Mouse (Mus musculus) lung, postnatal 14 days (tissue): ENCODE data around the gene Fam89b.
"Not testable (repeated sequence)": the region's sequence is repeated elsewhere in the genome, so short reads cannot be mapped to it uniquely, and the experiment has no call there.

ENCODE experiments used
- DNase-seq: peaks from one replicate; pipeline ENCODE4 v3.0.0; 2021

The Fam89b gene

DNA sequence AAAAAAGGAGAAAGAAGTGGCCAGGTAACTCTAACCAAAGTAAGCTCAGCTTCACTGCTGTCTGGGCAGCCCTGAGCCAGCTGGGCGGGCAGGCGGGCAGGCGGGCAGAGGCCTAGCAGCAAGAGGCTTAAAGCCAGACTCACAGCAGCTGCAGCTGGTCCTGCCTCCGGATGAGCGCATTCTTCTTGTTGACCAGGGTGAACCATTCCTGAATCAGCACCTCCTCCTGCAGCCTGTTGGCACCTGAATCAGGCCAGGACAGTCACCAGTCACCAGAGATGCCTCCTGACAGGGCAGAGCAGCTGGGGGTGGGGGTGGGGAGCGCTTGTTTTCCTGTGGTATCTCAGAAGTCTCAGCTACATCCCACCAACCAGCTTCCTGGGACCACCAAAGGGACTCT, 19.4 kb downstream of the Fam89b start:
- DNase-seq, result no peak

DNA sequence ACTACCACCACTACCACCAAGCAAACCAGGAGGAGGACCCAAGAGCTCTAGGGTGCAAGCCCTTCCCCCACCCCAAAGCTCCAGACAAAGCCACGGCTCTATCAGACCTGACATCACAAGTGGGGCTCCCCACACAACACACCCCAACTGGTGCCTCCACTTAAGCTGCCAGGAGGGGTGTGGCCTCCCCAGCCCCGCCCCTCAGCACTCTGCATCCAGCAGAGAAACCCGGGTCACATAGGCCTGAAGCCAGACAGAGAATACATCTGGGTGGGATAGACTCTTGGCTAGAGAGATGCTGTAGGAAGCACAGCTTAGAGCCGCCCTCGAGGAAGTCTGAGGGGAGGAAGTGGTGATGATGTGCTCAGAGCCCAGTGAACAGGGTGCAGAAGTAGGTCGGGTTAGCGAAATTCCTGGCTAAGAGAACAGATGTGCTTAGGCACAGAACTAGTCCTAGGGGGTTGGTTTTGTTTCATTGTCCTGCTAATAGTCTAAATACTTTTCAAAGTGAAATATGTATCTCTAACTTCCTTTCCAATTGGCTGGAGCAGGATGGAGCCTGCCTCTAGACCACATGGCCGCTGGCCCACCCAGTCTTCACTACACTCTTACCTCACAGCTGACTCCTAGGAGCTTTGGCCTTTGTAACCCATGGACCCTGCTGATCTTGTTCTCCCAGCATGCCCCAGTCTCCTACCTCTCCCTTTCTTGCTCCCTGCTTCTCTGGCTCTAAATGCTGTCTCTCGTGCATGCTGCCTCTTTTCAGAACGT, 24.5 kb downstream of the Fam89b start:
- peak; percentile 29 for DNase-seq

DNA sequence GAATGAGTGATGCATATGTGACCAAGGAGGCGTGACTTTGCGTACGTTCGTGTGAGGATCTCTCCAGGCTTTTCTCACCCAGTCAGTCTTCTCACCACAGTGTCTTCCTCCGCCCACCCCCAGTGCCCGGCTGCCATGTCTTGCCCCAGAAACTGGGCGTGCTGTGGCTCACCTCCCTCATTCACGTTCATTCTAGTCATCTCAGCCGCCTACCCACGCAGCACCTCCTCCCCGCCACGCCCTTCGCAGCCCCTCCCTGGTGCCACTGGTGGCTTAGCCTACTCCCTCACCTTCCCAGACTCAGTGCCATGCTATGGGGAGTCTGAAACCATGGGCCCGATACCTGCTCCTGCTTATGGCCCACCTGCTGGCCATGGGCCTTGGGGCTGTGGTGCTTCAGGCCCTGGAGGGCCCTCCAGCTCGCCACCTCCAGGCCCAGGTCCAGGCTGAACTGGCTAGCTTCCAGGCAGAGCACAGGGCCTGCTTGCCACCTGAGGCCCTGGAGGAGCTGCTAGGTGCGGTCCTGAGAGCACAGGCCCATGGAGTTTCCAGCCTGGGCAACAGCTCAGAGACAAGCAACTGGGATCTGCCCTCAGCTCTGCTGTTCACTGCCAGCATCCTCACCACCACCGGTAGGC, 25.2 kb downstream of the Fam89b start, which contains the start of gene Kcnk7:
Gene Kcnk7, plus strand, starts transcription at position 205 of the 638 bp plus-strand sequence.
- peak; percentile 55 for DNase-seq

DNA sequence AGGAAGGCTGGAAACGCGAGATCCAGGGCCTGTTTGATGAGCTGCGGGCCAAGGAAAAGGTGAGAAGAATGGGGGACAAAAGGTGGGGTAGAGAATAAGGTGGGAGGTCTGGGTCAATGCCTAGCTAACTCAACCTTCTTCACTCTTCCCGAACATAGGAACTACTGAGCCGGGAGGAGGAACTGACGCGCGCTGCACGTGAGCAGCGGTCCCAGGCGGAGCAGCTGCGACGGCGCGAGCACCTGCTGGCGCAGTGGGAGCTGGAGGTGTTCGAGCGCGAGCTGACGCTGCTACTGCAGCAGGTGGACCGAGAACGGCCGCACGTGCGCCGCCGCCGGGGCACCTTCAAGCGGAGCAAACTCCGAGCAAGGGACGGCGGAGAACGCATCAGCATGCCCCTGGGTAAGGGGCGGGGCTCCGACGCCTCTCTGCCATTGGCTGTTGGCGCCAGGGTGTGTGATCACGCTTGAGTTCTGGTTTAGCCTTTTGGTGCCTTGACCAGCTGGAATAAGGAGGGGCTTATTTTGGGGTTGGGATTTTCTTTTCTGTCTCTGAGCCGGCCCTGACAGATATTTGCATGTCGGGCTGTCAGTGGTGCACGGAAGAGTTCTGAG, 33.5 kb downstream of the Fam89b start:
- no peak for DNase-seq

DNA sequence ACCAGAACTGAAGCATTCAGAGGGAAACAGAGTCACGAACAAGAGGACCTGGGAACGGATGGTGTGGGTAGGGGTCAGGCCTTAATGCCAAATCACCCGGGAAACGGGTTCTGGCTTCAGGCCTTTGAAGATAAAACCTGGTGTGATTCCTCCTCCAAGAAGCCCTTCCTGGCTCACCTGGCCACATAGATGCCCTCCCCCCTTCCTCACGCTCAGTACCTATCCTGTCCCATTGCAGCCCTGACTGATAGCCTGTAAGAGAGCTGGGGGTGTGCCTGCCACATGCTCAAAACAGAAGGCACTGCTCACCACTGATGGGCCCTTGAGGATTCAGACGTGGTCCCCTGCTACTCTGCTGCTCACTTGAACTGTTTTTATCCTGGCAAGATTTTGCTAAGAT, 35.7 kb downstream of the Fam89b start:
- DNase-seq, result no peak

DNA sequence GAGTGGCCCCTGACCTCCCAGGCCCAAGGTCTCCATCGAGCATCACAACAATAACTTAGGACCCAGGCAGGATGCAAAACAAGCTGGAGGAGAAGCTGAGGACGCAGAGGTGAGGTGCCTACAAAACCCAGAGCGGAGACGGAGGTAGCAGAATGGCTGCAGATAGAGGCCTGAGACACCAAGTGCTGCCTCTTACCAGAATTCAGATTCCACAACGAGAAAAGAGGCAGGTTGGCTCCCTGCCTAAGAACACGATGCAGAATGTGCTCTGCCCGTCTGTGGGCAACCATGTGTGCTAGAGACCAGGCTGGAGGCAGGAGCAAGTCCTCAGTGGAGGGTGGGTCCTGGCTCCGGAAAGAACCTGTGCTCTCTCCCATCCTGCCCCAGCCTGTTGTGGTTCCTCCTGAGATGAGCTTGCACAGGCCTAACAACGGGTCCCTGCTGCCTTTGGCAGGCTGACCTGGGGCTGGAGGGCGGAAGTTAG, 36.5 kb downstream of the Fam89b start:
- DNase-seq, result no peak

DNA sequence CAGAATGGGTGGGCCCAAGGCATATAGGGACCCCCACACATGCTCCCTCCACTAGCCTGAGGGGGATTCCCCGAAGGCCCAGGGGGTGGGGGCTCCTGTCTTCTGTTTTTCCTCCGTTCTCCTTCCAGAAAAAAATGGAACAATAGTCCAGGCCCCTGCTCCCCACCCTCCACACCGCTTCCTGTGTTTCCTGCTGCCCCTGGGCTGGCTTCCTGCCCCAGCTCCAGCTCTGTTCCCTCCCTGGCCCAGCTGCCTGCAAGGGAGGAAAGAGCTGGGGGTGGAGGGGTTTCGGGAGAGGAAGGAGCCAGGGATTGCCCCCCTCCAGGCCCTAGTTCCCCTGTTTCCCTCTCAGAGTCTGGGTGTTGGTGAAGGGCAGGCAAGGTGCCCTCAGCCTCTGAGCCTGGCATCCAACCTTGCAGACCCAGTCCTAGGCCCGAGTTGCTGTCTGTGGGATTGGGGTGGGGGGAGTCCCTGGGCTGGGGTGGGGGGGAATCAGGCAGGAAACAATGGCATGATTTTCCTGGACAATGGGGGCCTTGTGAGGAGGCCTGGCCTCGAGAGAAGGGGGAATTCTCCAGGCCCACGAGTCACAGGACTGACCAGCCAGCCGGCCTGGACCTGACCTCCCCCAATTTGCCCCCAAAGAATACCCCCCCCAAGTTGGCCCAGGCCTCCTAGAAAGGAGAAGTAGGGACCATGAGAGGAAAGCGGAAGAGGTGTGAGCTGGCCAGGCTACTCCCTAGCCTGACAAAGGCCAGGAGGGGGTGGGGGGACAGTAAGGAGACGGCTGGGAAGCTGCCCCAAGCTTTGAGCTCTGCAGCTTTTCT, 37.2 kb downstream of the Fam89b start:
- DNase-seq, result peak; percentile 73

DNA sequence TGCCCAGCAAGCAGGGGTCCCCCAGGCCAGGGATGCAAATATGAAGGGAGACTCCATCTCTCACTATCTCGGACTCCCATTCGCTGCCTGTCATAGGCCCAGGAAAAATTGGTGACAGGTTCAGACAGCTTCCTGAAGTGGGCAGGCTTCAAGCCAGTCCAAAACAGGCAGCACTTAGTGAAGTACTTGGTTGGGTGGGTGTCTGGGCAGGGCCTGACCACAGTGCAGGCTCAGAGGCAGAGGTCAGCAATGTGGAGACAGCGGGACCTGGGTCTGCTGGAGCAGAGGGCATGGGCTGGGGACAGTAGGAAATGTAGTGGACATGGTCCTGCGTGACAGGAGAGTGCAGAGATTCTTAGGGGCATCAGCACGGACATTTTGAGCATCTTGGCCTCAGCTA, 37.9 kb downstream of the Fam89b start:
- DNase-seq, result peak; percentile 16

DNA sequence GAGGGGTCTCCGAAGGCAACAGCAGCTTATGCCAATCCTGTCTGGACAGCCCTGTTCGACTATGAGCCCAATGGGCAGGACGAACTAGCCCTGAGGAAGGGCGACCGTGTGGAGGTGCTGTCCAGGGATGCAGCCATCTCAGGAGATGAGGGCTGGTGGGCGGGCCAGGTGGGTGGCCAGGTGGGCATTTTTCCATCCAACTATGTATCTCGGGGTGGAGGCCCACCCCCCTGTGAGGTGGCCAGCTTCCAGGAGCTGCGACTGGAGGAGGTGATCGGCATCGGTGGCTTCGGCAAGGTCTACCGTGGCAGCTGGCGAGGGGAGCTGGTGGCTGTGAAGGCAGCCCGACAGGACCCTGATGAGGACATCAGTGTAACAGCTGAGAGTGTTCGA, 39.1 kb downstream of the Fam89b start:
- peak; percentile 11 for DNase-seq

DNA sequence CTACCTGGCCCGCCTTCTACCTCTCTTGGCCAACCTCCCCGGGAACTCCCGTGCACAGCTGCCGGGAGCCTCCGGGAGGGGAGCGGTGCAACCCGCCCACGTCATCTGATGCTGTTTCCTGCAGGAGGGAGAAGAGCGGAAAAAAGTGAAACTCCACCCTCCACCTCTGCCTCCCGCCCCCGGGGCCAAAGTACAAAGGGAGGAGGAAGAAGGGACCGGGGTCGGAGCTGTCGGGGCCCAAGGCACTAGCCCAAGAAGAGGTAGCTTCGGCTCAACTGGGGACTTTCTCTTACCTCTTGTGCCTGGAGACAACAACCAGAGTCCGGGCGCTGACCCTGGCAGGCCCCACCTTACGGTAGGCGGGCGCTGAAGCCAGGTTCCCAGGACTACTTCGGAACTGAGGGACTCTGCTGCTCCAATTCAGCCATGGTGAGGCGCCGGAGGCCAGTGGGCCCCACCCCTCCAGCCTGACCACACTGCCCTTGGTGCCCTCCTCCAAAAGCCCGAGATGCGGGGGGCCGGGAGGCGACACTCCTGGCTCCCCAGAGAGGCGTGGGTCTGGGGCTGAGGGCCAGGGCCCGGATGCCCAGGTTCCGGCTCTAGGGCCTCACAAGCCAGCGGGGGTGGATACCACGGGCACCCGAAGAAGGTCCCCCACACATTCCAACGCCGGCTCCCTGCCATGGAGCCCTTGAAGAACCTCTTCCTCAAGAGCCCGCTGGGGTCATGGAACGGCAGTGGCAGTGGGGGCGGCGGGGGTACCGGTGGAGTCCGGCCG, 39.7 kb downstream of the Fam89b start:
- DNase-seq, result peak; percentile 90

DNA sequence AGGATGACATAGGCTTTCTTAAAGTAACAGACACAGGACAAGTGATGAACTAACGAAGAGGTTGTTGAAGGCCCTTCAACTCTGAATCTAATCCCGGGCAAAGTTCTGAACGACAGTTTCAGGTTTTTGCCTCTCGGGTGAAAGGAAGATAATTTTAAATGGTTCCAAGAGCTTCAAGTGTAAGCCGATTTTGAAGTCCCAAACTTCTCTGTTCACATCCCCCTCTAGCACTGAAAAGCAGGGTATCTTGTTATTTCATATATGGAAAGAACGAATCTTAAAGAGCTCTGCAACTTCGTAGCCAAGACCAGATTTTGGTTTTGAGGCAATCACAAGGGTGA, 40.4 kb downstream of the Fam89b start:
- no peak for DNase-seq

DNA sequence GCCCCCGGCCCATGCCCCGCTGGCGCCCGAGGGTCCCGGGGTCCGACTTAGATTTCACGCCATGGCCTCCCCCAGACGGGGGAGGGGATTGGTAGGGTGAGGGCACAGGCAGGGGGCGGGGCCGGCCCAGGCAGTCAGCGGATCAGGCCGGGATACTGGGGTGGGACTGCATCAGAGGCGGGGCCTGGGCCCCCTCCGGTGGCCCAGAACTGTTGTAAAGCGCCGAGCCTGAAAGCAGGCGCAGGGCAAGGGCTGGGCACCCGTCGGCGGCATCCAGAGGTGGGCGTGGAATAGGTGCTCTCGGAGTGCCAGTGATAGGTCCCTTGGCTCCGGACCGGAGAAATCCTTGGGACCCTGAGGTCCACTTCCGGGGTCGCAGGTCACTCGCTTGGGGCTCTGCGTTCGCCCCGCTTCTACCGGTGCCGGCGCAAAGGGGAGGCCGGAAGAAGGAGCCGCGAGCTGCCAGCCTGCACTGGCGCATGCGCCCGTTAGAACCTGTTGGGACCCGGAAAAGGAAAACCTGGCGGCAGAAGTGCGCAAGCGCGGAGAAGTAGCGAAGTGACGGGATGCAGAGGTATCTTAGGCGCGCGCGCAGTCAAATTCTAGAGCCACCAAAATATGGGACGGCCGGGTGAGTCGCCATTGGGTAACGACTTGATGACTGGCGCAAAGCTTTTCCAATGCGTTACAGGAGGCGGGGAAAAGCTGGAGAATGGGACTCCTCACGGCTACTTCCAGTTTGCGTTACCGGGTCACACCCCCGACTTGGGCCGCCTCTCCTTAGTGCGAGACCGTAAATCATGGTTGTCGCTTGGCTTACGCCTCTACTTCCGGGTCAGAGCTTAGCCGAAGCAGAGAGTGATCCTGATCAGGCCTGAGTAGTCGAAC, 41.0 kb downstream of the Fam89b start, which contains the start of the genes Map3k11 and Pcnx3:
Gene Map3k11, plus strand, starts transcription at position 543 of the 888 bp plus-strand sequence.
Gene Pcnx3, minus strand, starts transcription at position 709 of the 888 bp plus-strand sequence.
- DNase-seq, result peak; percentile 97

DNA sequence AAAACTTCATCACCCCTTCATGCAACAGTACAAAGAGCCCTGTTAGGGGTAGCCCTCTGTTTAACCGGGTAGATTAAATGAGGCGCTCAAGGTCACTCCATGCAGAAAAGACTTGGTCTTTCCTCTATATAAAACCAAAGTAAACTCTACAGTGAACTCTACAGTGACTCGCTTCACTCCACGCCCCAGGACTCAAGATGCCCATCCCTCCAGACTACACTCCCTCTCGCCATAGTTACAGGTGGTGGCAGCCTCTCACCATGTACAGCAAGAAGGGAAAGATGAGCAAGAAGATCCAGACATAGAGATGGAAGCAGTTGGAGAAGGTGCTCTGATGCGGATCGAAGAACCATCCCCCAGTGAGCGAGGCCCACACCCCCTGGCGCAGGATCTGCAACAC, 41.7 kb downstream of the Fam89b start:
- no peak for DNase-seq

DNA sequence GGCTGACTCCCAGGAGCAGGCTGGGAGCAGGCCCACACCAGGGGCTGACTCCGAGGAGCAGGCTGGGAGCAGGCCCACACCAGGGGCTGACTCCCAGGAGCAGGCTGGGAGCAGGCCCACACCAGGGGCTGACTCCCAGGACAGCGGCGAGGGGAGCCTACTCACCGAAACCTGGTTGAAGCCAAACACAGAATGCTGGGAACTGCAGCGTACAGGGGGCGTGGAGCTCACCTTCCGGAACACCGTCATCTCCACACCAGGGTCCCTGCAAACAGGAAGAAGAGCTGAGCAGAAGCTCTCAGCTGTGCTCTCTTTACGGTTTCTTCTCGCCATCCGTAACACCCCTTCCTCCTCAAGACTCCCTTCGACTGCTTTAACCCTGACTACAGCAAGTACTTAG, 42.5 kb downstream of the Fam89b start:
- DNase-seq, result not testable (repeated sequence)

DNA sequence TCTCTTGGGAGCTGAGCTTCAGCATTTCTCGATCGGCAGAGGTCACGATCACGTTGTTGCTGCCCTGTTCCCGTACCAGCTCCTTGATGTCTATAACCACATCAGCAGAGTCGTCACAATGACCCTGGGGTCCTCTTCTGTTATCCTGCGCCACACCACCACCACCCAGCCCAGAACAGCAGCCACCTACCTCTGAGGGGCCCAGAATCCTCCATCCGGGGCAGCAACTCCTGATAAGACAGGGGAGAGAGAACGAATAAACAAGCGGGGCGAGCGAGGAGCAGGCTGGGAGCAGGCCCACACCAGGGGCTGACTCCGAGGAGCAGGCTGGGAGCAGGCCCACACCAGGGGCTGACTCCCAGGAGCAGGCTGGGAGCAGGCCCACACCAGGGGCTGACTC, 43.0 kb downstream of the Fam89b start:
- DNase-seq, result no peak

DNA sequence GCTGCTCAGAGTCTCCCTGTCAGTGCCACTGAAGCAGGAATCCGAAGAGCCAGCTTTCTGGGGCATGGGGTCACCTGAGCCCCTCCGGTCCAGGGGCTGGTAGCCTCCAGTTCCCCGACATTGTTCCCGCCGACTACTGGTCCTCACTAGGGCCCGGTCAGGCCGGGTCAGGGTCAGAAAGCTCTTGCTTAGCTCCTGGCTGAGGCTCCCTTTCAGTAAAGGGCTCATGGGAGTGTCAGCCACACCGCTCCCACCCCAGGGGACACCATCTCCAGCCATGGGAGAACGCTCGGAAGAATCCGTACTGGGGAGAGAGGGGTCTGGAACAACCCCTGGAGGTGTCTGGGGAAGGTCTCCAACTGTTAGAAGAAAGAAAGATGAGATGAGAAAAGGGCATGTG, 43.6 kb downstream of the Fam89b start:
- DNase-seq, result no peak

DNA sequence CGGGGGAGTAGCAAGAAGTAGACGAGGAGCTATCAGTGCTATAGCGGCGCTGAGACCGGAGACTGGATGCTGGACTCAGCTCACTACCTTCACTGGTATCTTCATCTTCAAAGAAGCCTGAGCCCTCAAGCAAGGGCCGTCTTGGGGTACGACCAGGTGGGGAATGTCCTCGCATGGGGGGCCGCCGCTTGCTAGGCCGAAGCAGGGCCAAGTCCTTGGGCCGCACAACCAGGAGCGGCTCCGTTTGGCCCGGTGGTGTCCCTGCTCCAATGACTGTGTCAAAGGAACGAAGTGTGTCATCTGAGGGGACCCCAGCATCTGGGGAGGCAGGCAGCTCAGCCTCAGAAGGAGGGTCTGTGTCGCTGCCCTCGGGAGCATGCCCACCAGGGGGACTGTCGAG, 44.0 kb downstream of the Fam89b start:
- no peak for DNase-seq

DNA sequence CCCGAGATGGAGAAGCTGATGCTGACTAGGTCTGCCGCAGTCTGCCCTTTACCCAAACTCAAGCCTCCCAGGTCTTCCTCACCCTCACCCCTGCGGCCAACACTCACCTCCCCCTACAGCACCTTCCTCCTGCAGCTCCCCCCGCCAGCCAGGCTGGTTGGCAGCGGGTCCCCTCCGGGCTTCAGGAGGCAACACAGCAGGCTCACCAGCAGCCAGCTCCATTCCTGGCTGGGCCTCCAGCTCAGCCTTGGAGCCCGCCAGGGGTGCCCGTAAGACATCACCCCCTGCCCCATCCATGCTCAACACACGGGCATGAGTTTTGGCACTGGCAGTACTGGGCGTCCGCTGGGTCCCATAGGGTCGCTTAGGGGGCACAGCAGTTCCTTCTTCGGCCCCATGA, 44.5 kb downstream of the Fam89b start:
- DNase-seq, result no peak

DNA sequence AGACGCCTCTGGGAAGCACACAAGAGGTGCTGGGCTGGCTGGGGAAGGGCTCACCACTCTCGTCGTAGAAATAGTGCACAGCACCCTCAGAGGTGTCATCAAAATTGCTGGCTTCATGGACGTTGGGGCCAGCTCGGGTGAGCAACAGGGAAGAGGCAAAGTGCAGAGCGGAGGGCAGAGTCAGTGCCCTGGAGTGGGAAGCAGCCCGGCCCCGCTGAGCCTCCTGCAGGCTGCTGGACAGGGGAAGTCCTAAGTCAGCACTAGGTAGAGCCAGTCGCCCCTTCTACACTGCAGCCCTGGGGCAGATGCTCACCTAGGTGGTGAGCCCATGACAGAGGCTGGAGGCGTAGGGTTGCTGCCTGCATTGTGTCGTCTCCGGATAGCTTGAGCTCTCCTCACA, 45.2 kb downstream of the Fam89b start:
- no peak for DNase-seq

DNA sequence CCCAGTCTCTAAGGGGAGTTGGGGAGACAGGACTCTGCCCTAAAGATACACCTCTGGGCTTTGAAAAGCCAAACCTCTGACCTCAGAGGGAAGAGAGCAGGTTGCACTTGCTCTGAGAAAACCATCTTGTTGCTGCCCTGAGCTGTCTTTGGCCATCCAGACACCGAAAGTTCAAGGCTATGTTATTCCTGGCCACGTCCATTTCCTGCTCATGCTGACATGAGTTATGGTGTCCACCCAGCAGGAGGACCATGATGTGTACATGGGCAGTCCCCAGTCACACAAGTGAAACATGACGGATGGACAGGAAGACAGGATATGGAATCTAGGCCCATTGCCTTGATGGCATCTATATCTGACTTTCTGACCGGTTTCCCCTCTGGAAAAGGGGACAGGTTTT, 49.0 kb downstream of the Fam89b start:
- DNase-seq, result no peak
